Mouse (Mus musculus) liver (tissue): ENCODE results near the gene Ezh1.
A peak's percentile ranks its signal among the peaks of the same experiment; 100 is the strongest.

Experiments
- DNase-seq: peaks from one replicate; pipeline ENCODE4 v3.0.0-alpha.2; 2020; ENCODE audit warnings: mixed read lengths

The Ezh1 gene

GRCm38 (mm10) chr11:101226065-101226701 is at the start of gene Ezh1:
Gene Ezh1, minus strand, starts transcription at chr11:101226463.
- peak; percentile 92 for DNase-seq

GRCm38 (mm10) chr11:101275309-101275708 is 49.0 kb upstream of the Ezh1 start:
- DNase-seq = no peak

DNA sequence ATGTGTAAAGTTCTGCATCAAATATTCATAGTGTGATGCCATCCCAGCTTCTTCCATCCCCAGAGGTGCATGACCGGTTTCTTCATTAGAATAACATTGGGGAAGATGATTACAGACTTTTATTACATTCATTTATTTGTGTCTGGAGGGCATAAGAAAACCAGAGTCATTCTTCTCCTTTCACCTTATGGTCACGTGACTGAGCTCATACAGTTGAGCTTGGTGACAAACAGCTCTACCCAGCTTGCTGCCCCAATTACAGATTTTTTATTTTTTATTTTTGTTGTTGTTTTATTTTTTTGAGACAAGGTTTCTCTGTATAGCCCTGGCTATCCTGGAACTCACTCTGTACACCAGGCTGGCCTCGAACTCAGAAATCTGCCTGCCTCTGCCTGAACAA is 46.2 kb upstream of the Ezh1 start:
- no peak for DNase-seq

DNA sequence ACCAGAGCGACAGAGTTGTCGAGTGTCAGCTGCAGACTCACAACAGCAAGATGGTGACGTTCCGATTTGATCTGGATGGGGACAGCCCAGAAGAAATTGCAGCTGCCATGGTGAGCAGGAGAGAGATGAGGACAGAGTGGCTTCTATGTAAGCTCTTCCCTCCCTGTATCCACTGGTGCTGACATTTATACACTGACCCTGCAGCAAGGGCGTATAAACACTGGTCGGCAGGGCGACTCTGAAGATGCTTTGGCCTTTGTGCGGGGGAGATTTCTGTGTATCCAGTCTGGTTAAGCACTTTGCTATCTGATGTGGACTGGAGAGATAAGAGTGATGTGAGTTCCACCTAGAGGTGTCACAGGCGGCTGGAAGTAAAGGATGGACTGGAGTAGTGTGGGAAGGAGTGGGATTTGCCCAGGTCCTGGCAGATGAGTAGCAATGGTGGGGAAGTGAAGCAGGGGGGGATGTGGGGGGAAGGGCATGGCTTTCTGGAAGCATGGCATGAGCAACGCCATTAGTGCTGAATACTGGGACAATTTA is 43.4 kb upstream of the Ezh1 start:
- DNase-seq = peak; percentile 47

GRCm38 (mm10) chr11:101265906-101266305 is 39.6 kb upstream of the Ezh1 start:
- DNase-seq = no peak

DNA sequence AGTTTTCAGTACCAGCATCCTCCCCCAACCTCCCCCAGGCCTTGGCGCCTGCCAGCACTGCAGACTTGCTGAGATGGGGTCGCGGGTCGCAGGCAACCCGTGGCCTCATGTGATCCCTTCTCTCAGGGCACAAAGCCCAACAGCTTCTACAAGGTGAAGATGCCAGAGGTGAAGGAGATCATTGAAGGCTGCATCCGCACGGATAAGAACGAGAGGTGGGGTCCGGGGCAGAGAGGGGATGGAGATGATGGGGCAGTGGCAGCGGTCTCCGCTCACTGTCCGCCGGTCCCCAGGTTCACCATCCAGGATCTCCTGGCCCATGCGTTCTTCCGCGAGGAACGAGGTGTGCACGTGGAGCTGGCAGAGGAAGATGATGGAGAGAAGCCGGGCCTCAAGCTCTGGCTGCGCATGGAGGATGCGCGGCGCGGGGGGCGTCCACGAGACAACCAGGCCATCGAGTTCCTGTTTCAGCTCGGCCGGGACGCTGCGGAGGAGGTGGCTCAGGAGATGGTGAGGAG is 38.8 kb upstream of the Ezh1 start:
- DNase-seq = no peak

- DNase-seq = no peak
Observed at GRCm38 (mm10) chr11:101263989-101264280, 37.7 kb upstream of the Ezh1 start.

DNA sequence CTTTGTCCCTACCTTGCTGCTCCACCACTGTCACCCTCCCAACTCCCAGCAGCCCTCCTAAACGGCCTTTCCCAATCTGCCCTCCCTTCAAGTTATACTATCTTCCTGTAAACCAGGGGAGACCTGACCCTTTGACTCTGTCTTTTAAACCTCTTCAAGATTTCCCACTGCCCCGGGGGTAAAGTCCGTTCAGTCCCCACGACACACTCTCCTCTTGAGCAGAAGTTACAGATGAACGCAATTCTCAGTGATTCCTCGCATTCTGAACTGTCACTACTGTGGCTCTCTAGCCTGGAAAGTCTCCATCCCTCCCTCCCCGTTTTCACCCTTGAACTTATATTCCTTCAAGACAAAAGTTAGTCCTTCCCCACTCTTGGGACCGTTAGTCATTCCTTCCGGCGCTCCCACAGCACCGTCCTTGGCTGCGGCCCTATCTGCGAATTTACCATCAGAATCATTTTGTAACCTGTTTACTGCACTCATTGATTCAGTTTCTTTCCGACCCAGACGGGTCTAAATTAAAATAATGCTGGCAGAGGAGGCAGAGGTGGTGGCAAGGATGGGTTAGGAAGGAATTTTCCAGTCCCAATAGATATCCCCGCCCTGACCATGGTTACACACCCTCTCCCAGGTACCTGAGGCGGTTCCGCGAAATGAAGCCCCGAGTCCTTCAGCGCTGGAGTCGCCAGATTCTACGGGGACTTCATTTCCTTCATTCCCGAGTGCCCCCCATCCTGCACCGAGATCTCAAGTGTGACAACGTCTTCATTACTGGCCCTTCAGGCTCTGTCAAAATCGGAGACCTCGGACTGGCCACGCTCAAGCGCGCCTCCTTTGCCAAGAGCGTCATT is 37.1 kb upstream of the Ezh1 start:
- DNase-seq = no peak

GRCm38 (mm10) chr11:101262272-101262967 is 36.2 kb upstream of the Ezh1 start:
- DNase-seq = peak; percentile 41

DNA sequence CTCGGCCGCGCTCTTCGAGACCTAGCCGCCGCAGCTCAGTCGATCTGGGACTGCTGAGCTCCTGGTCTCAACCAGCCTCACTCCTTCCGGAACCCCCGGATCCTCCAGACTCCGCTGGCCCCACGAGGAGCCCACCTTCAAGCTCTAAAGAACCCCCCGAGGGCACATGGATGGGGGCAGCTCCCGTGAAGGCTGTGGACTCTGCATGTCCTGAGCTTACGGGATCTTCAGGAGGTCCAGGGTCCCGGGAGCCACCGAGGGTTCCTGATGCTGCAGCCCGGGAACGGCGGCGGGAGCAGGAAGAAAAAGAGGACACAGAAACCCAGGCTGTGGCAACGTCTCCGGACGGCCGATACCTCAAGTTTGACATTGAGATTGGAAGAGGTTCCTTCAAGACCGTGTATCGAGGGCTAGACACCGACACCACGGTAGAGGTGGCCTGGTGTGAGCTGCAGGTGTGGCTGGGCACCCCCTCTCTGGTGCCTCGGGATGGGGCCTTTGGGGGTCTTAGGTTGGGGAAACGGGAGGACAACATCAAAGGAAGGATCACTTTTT is 34.6 kb upstream of the Ezh1 start:
- DNase-seq = peak; percentile 42

GRCm38 (mm10) chr11:101259948-101260825 is 33.9 kb upstream of the Ezh1 start, which contains the start of gene Wnk4:
Gene Wnk4, plus strand, starts transcription at chr11:101260567.
- peak; percentile 93 for DNase-seq

DNA sequence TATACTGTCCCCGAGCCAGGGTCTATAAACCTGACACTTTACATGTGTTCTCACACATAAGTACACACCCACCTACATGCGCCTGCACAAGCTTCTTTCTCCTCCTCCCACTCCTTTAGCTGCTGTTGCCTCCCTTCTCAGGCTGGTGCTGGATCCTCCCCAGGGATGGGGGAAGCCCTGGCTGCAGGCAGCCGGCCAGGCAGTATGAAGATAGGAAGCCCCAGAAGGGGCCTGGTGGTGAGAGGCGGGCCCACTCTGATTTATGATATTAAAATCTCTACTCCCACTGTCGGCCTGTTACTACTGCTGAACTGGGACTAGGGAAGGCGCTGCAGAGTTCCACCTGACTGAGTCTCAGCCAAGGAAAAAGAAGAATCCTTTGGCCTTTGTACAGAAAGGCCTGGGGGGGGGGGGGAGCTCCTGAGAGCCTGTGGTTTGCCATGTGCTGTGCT is 33.0 kb upstream of the Ezh1 start:
- DNase-seq = peak; percentile 75

- DNase-seq = no peak
Observed at GRCm38 (mm10) chr11:101255826-101256775, 29.8 kb upstream of the Ezh1 start.

DNA sequence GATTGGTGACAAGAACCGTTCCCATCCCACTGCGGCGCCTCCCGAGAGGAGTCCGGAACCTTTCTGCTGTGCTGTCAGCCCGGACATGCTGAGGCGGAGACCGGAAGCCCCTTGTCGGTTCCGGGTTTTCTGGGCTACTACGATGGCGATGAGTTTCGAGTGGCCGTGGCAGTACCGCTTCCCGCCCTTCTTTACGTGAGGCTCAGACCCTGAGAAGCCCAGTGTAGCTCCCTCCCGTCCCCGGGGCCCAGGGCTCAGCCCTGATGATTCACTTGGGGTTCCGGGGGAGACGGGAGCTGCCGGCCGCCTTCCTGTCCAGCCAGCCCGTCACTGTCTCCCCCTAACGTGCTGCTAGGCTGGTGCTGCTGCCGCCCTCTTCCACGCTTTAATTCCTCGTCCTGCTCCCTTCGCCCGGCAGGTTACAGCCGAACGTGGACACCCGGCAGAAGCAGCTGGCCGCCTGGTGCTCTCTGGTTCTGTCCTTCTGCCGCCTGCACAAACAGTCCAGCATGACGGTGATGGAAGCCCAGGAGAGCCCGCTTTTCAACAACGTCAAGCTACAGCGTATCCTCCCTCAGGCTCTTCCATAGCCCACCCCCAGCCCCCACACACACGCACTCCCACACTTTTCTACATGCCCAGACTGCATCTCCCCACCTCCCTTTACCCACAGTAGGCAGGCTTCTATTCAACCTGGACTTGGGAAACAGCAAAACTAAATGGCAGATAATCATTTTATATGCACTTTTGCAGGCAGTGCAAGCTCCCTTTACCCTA is 27.5 kb upstream of the Ezh1 start, which contains the start of gene Vps25:
Gene Vps25, plus strand, starts transcription at position 95 of the 777 bp plus-strand sequence.
- peak; percentile 90 for DNase-seq

DNA sequence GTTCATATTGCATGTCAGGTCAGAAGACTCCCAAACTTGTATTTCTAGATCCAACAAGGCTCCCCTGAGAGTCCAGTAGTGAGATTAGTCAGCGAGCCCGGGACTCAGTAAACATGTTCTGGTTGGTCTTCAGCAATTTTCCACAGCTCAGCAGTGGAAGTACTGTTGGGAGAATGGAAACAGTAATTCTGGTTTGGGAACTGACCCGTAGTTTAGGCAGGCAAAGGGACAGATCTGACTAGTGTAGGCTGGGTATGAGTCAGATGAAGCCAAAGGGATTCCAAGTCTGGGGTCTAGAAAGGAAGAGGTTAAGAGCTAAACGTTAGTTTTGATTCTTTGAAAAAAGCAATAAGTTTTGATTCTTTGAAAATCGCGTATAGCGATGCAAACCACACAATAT is 26.7 kb upstream of the Ezh1 start:
- DNase-seq = no peak

- no peak for DNase-seq
Observed at GRCm38 (mm10) chr11:101251031-101251430, 24.8 kb upstream of the Ezh1 start.

- DNase-seq = peak; percentile 75
Observed at GRCm38 (mm10) chr11:101248258-101248994, 22.2 kb upstream of the Ezh1 start.

GRCm38 (mm10) chr11:101247521-101248030 is 21.3 kb upstream of the Ezh1 start:
- no peak for DNase-seq

- DNase-seq = no peak
Observed at GRCm38 (mm10) chr11:101246702-101247012, 20.4 kb upstream of the Ezh1 start.
